Mouse (Mus musculus) cerebellum, adult 2 months (tissue): ENCODE measurements around the gene Kcnip3.

ENCODE experiments used
- CTCF ChIP-seq: fragments of 200-500 bp; IDR thresholded peaks from 2 replicates; pipeline ENCODE4 v1.5.1; 2011; ENCODE audit warnings: low read depth, mild to moderate bottlenecking, control low read depth, low read length, moderate library complexity, borderline replicate concordance; ENCODE audit not compliant: insufficient read depth
- POLR2A ChIP-seq: fragments of 200-500 bp; IDR thresholded peaks from 2 replicates; pipeline ENCODE4 v1.6.1; 2011; ENCODE audit warnings: low read length, control low read depth, borderline replicate concordance; ENCODE audit not compliant: insufficient read depth

DNA sequence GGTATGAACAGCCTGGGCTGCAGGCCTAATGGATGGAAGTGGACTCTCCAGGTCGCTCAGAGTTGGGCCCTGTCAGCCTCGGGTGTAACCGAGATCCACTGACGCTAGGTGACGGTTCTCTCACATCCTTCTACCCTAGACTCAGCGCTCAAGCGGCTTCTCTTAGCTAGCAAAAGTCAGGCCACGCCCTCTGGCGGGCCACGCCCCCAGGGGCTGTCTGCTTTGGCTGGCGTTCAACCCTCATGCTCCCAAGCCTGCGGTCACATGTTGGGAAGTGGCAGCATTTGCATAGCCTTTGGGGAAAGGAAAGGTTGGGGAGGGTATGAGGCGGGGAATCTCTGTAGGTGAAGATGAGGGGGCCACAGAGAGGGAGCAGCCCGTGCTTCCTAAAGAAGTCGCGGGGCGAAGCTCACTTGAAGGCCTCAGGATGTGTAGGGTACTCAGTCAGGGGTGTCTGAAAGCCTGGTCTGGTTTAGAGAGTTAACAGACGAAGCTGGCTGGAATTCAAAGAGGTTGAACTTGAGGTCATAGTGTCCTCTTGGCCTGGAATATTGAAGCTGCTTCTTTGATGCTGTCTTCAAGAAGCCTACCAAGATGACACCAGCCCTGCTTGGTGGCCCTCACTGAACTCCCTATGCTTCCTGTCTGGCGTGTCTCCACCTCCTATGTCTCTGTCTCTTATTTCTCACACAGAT, 37.3 kb downstream of the Kcnip3 start:
- no peak for TF ChIP-seq CTCF
- TF ChIP-seq POLR2A = no peak
